Mouse (Mus musculus): ENCODE measurements around the gene Gm10134. TPM values are rescaled to one million over a fixed set of nuclear protein-coding genes. Genes with fewer than 3 reads are reported as not detected.
A peak's percentile ranks its signal among the peaks of the same experiment; 100 is the strongest.

Gene Gm10134
- total and polyA plus RNA-seq, 2 experiments from 2014 or later, result 0.49 TPM; not detected in 1

- H3K4me3 ChIP-seq (ENCODE audit: low read depth, low read length), result no peak overlapping the region
- no peak overlapping the region for H3K9ac ChIP-seq (replicated peaks; ENCODE audit: low read depth, low read length)
- no peaks in the 10 kb centered on the region for H3K36me3 ChIP-seq (replicated peaks; ENCODE audit: control insufficient read depth, insufficient read depth, low read length)
- H3K27ac ChIP-seq (ENCODE audit: low read depth), result no peak overlapping the region
- 68% methylated on average over 7 of the region's 7 CpGs for WGBS
- no peak for DNase-seq (ENCODE audit: low spot score)
- no peak overlapping the region for H3K4me2 ChIP-seq (ENCODE audit: low read depth, low read length)
- no peak for ATAC-seq (ENCODE audit: insufficient read depth, low read depth)
- no peaks in the 10 kb centered on the region for H3K9me3 ChIP-seq (replicated peaks; ENCODE audit: control insufficient read depth, low read length)
- H3K4me1 ChIP-seq (ENCODE audit: control insufficient read depth, insufficient read depth), result peaks cover 31% of the 10 kb centered on the region
- H3K27me3 ChIP-seq (ENCODE audit: control insufficient read depth, insufficient read depth, low read length), result no peaks in the 10 kb centered on the region
- TF ChIP-seq EP300 (IDR thresholded peaks at IDR 0.05; ENCODE audit: low read depth) (no peak), CTCF (IDR thresholded peaks at IDR 0.05; ENCODE audit: low read depth) (no peak)
Observed at GRCm38 (mm10) chr2:28530311-28530710, 24.4 kb downstream of the Gm10134 start.

- ATAC-seq (ENCODE audit: insufficient read depth, low read depth) (peak; percentile 93), DNase-seq (ENCODE audit: low spot score) (peak; percentile 91)
- Histone ChIP-seq H3K36me3 (replicated peaks; ENCODE audit: control insufficient read depth, insufficient read depth, low read length) (no peaks in the 10 kb centered on the region), H3K4me3 (ENCODE audit: low read depth, low read length) (peak overlapping the region; percentile 64), H3K27me3 (ENCODE audit: control insufficient read depth, insufficient read depth, low read length) (no peaks in the 10 kb centered on the region), H3K9me3 (replicated peaks; ENCODE audit: control insufficient read depth, low read length) (no peaks in the 10 kb centered on the region), H3K27ac (ENCODE audit: low read depth) (peak overlapping the region; percentile 86), H3K4me2 (ENCODE audit: low read depth, low read length) (peak overlapping the region; percentile 87), H3K9ac (replicated peaks; ENCODE audit: low read depth, low read length) (peak overlapping the region; percentile 68), H3K4me1 (ENCODE audit: control insufficient read depth, insufficient read depth) (peaks cover 39% of the 10 kb centered on the region)
- WGBS, result 3% methylated on average over 49 of the region's 49 CpGs
- TF ChIP-seq CTCF (IDR thresholded peaks at IDR 0.05; ENCODE audit: low read depth) (peak; percentile 12; the same call in 1 of the 2 replicates), EP300 (IDR thresholded peaks at IDR 0.05; ENCODE audit: low read depth) (no peak)
Observed at GRCm38 (mm10) chr2:28532938-28533771, 27.3 kb downstream of the Gm10134 start.

- 66% methylated on average over 7 of the region's 7 CpGs for WGBS
Observed at GRCm38 (mm10) chr2:28533901-28534435, 28.1 kb downstream of the Gm10134 start.

GRCm38 (mm10) chr2:28534436-28535262 is 28.8 kb downstream of the Gm10134 start:
- 30% methylated on average over 11 of the region's 11 CpGs for WGBS

More at GRCm38 (mm10) chr2:28533901-28534435, 28.1 kb downstream of the Gm10134 start:
- Histone ChIP-seq H3K36me3 (replicated peaks; ENCODE audit: control insufficient read depth, insufficient read depth, low read length) (no peaks in the 10 kb centered on the region), H3K9me3 (replicated peaks; ENCODE audit: control insufficient read depth, low read length) (no peaks in the 10 kb centered on the region), H3K27me3 (ENCODE audit: control insufficient read depth, insufficient read depth, low read length) (no peaks in the 10 kb centered on the region), H3K9ac (replicated peaks; ENCODE audit: low read depth, low read length) (peak overlapping the region; percentile 68), H3K4me1 (ENCODE audit: control insufficient read depth, insufficient read depth) (peaks cover 46% of the 10 kb centered on the region), H3K4me2 (ENCODE audit: low read depth, low read length) (peak overlapping the region; percentile 87), H3K27ac (ENCODE audit: low read depth) (peak overlapping the region; percentile 86), H3K4me3 (ENCODE audit: low read depth, low read length) (peak overlapping the region; percentile 64)
- no peak for DNase-seq (ENCODE audit: low spot score)
- ATAC-seq (ENCODE audit: insufficient read depth, low read depth), result no peak
- no peak for TF ChIP-seq CTCF (IDR thresholded peaks at IDR 0.05; ENCODE audit: low read depth)

DNA sequence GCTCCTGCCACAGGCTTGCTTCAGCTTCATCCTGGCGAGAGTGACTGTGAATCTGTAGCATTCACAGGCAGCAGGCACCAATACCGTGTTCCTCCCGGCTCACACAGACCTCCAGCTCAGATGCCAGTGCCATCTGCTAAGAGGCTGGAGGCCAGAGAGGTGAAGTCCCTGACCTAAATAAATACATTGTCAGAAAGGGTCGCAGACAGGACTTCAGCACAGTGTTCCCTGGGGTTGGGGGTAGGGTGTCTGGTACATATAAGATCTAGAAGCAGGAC is 29.3 kb downstream of the Gm10134 start:
- Histone ChIP-seq H3K4me1 (ENCODE audit: control insufficient read depth, insufficient read depth) (peaks cover 52% of the 10 kb centered on the region), H3K9me3 (replicated peaks; ENCODE audit: control insufficient read depth, low read length) (no peaks in the 10 kb centered on the region), H3K27ac (ENCODE audit: low read depth) (peak overlapping the region; percentile 86), H3K36me3 (replicated peaks; ENCODE audit: control insufficient read depth, insufficient read depth, low read length) (no peaks in the 10 kb centered on the region), H3K27me3 (ENCODE audit: control insufficient read depth, insufficient read depth, low read length) (no peaks in the 10 kb centered on the region), H3K4me2 (ENCODE audit: low read depth, low read length) (peak overlapping the region; percentile 87), H3K9ac (replicated peaks; ENCODE audit: low read depth, low read length) (peak overlapping the region; percentile 23; the same call in 1 of the 2 replicates), H3K4me3 (ENCODE audit: low read depth, low read length) (0 out of 2 replicates have a peak overlapping the region, but pooled peaks have one; percentile 12)
- no peak for TF ChIP-seq CTCF (IDR thresholded peaks at IDR 0.05; ENCODE audit: low read depth)
- no peak for TF ChIP-seq EP300 (IDR thresholded peaks at IDR 0.05; ENCODE audit: low read depth)
- 51% methylated on average over 4 of the region's 4 CpGs for WGBS
- DNase-seq (ENCODE audit: low spot score), result no peak
- no peak for ATAC-seq (ENCODE audit: insufficient read depth, low read depth)

More at GRCm38 (mm10) chr2:28534436-28535262, 28.8 kb downstream of the Gm10134 start:
- H3K27me3 ChIP-seq (ENCODE audit: control insufficient read depth, insufficient read depth, low read length), result no peaks in the 10 kb centered on the region
- DNase-seq (ENCODE audit: low spot score), result peak; percentile 62
- peak overlapping the region; percentile 86 for H3K27ac ChIP-seq (ENCODE audit: low read depth)
- H3K36me3 ChIP-seq (replicated peaks; ENCODE audit: control insufficient read depth, insufficient read depth, low read length), result no peaks in the 10 kb centered on the region
- peaks cover 49% of the 10 kb centered on the region for H3K4me1 ChIP-seq (ENCODE audit: control insufficient read depth, insufficient read depth)
- peak overlapping the region; percentile 87 for H3K4me2 ChIP-seq (ENCODE audit: low read depth, low read length)
- H3K9me3 ChIP-seq (replicated peaks; ENCODE audit: control insufficient read depth, low read length), result no peaks in the 10 kb centered on the region
- ATAC-seq (ENCODE audit: insufficient read depth, low read depth), result peak; percentile 24
- H3K4me3 ChIP-seq (ENCODE audit: low read depth, low read length), result peak overlapping the region; percentile 64
- no peak for TF ChIP-seq EP300 (IDR thresholded peaks at IDR 0.05; ENCODE audit: low read depth)
- no peak for TF ChIP-seq CTCF (IDR thresholded peaks at IDR 0.05; ENCODE audit: low read depth)
- H3K9ac ChIP-seq (replicated peaks; ENCODE audit: low read depth, low read length), result peak overlapping the region; percentile 68

All from heart, postnatal 0 days (tissue).